Mouse (Mus musculus) layer of hippocampus, adult 6 months (tissue): ENCODE measurements around the gene Gm2174. TPM values are rescaled to one million over a fixed set of nuclear protein-coding genes. Genes with fewer than 3 reads are reported as not detected.

Experiments
- long read RNA-seq, 2 experiments: library from polyadenylated mRNA; unstranded; transcript quantifications; one replicate each; pipeline ENCODE4 v2.0.0; 2019 to 2020
- polyA plus RNA-seq: library from polyadenylated mRNA; unstranded; fragments of <200 nt; fragmentation: Nextera tagmentation; gene quantifications from 2 replicates; pipeline ENCODE4 v1.2.3, GENCODE M21; 2021

Gene Gm2174
- polyA plus RNA-seq: 0.59 TPM in 1 of 2 replicates, not detected in the other
- long read RNA-seq, experiment 1: 0 reads
- long read RNA-seq, experiment 2: 0 reads

GRCm38 (mm10) chrX:56447524-56448015 is at the start of gene Gm2174:
TSS of gene Gm2174 (plus strand) at chrX:56447965.

GRCm38 (mm10) chrX:56454671-56455371 is 7.1 kb downstream of the Gm2174 start, which contains the start of gene Ints6l:
TSS of gene Ints6l (plus strand) at chrX:56454857.

Other genes starting within 250 kb of the Gm2174 start
- not detected in 2 replicates for gene Gm773, start 235.1 kb upstream of the Gm2174 start, polyA plus RNA-seq
- 1.9 and 2.3 TPM in 2 replicates for gene Zfp449, start 101.6 kb upstream of the Gm2174 start, polyA plus RNA-seq
- gene Smim10l2a, start 73.4 kb upstream of the Gm2174 start, polyA plus RNA-seq: 16.8 and 20.5 TPM in 2 replicates
- gene Ints6l, start 6.9 kb downstream of the Gm2174 start, polyA plus RNA-seq: 2.6 TPM in 2 replicates
- not detected in 2 replicates for gene Gm10477, start 76.8 kb downstream of the Gm2174 start, polyA plus RNA-seq
- 0.23 TPM in 1 of 2 replicates, not detected in the other for gene Gm648, start 101.6 kb downstream of the Gm2174 start, polyA plus RNA-seq
- gene Mmgt1, start 150.1 kb downstream of the Gm2174 start, polyA plus RNA-seq: 17.5 and 20.6 TPM in 2 replicates
- 15.5 and 17.7 TPM in 2 replicates for gene Slc9a6, start 161.8 kb downstream of the Gm2174 start, polyA plus RNA-seq